Mouse (Mus musculus): ENCODE measurements at regions not wholly inside any gene's neighbourhood (a gene's known extent, or its start where the extent isn't known, plus 50 kb on each side); places are given as distances from the start of the nearest gene placed in this dataset.

DNA sequence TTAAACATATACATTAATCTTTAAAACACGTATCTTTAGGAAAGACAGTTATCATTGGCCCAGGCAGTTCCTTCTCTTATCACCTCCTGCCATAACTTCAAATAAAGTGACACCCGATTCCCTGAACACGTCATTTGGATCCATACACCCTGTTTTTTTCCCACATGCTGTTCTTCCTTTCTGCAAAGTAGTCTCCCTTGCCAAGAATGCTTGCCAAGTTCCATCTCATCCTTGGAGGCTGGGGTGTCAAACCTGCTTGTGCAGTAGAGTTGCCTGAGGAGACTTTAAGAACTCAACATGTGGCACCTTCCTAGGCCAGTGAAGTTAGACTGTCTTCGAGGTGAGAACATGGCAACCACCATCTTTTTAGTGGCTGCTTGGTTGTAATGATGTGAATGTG is 73.2 kb upstream of the Pard3b start:
- no peak overlapping the region for H3K4me3 ChIP-seq (ENCODE audit: low read depth, low read length)
- no peak for DNase-seq (ENCODE audit: low spot score)
- no peak overlapping the region for H3K27ac ChIP-seq (ENCODE audit: low read depth)
- H3K36me3 ChIP-seq (replicated peaks; ENCODE audit: control insufficient read depth, insufficient read depth, low read length): no peaks in the 10 kb centered on the region
- ATAC-seq (ENCODE audit: insufficient read depth, low read depth): no peak
- no peaks in the 10 kb centered on the region for H3K4me1 ChIP-seq (ENCODE audit: control insufficient read depth, insufficient read depth)
- no peak overlapping the region for H3K9ac ChIP-seq (replicated peaks; ENCODE audit: low read depth, low read length)
- no peak overlapping the region for H3K4me2 ChIP-seq (ENCODE audit: low read depth, low read length)
- H3K27me3 ChIP-seq (ENCODE audit: control insufficient read depth, insufficient read depth, low read length): no peaks in the 10 kb centered on the region
- no peaks in the 10 kb centered on the region for H3K9me3 ChIP-seq (replicated peaks; ENCODE audit: control insufficient read depth, low read length)
- TF ChIP-seq EP300 (IDR thresholded peaks at IDR 0.05; ENCODE audit: low read depth) (no peak), CTCF (IDR thresholded peaks at IDR 0.05; ENCODE audit: low read depth) (no peak)
- WGBS: 72% methylated on average over 4 of the region's 4 CpGs

- TF ChIP-seq CTCF (IDR thresholded peaks at IDR 0.05; ENCODE audit: low read depth) (no peak), EP300 (IDR thresholded peaks at IDR 0.05; ENCODE audit: low read depth) (no peak)
- H3K27ac ChIP-seq (ENCODE audit: low read depth): no peak overlapping the region
- H3K36me3 ChIP-seq (replicated peaks; ENCODE audit: control insufficient read depth, insufficient read depth, low read length): no peaks in the 10 kb centered on the region
- no peaks in the 10 kb centered on the region for H3K27me3 ChIP-seq (ENCODE audit: control insufficient read depth, insufficient read depth, low read length)
- ATAC-seq (ENCODE audit: insufficient read depth, low read depth) (no peak), DNase-seq (ENCODE audit: low spot score) (no peak)
- no peaks in the 10 kb centered on the region for H3K4me1 ChIP-seq (ENCODE audit: control insufficient read depth, insufficient read depth)
- H3K4me2 ChIP-seq (ENCODE audit: low read depth, low read length): no peak overlapping the region
- H3K4me3 ChIP-seq (ENCODE audit: low read depth, low read length): no peak overlapping the region
- H3K9ac ChIP-seq (replicated peaks; ENCODE audit: low read depth, low read length): no peak overlapping the region
- WGBS: 71% methylated on average over 2 of the region's 2 CpGs
- no peaks in the 10 kb centered on the region for H3K9me3 ChIP-seq (replicated peaks; ENCODE audit: control insufficient read depth, low read length)
These were observed 64.3 kb upstream of the Pard3b start for GRCm38 (mm10) chr1:61574276-61574675.

- no peaks in the 10 kb centered on the region for H3K9me3 ChIP-seq (replicated peaks; ENCODE audit: control insufficient read depth, low read length)
- no peak for ATAC-seq (ENCODE audit: insufficient read depth, low read depth)
- no peak overlapping the region for H3K4me3 ChIP-seq (ENCODE audit: low read depth, low read length)
- 80% methylated on average over 4 of the region's 4 CpGs for WGBS
- TF ChIP-seq CTCF (IDR thresholded peaks at IDR 0.05; ENCODE audit: low read depth) (no peak), EP300 (IDR thresholded peaks at IDR 0.05; ENCODE audit: low read depth) (no peak)
- DNase-seq (ENCODE audit: low spot score): no peak
- H3K36me3 ChIP-seq (replicated peaks; ENCODE audit: control insufficient read depth, insufficient read depth, low read length): no peaks in the 10 kb centered on the region
- H3K27ac ChIP-seq (ENCODE audit: low read depth): no peak overlapping the region
- no peak overlapping the region for H3K4me2 ChIP-seq (ENCODE audit: low read depth, low read length)
- H3K9ac ChIP-seq (replicated peaks; ENCODE audit: low read depth, low read length): no peak overlapping the region
- H3K4me1 ChIP-seq (ENCODE audit: control insufficient read depth, insufficient read depth): no peaks in the 10 kb centered on the region
- H3K27me3 ChIP-seq (ENCODE audit: control insufficient read depth, insufficient read depth, low read length): no peaks in the 10 kb centered on the region
These were observed 61.9 kb upstream of the Pard3b start for GRCm38 (mm10) chr1:61576758-61577157.

- H3K9me3 ChIP-seq (replicated peaks; ENCODE audit: control insufficient read depth, low read length): no peaks in the 10 kb centered on the region
- no peak for DNase-seq (ENCODE audit: low spot score)
- H3K4me2 ChIP-seq (ENCODE audit: low read depth, low read length): no peak overlapping the region
- no peak overlapping the region for H3K27ac ChIP-seq (ENCODE audit: low read depth)
- 83% methylated on average over 8 of the region's 8 CpGs for WGBS
- no peak for ATAC-seq (ENCODE audit: insufficient read depth, low read depth)
- no peak overlapping the region for H3K4me3 ChIP-seq (ENCODE audit: low read depth, low read length)
- no peaks in the 10 kb centered on the region for H3K36me3 ChIP-seq (replicated peaks; ENCODE audit: control insufficient read depth, insufficient read depth, low read length)
- H3K9ac ChIP-seq (replicated peaks; ENCODE audit: low read depth, low read length): no peak overlapping the region
- TF ChIP-seq CTCF (IDR thresholded peaks at IDR 0.05; ENCODE audit: low read depth) (no peak), EP300 (IDR thresholded peaks at IDR 0.05; ENCODE audit: low read depth) (no peak)
- 0 out of 2 replicates have a peak, but pooled peaks cover 4% of the 10 kb centered on the region for H3K4me1 ChIP-seq (ENCODE audit: control insufficient read depth, insufficient read depth)
- H3K27me3 ChIP-seq (ENCODE audit: control insufficient read depth, insufficient read depth, low read length): no peaks in the 10 kb centered on the region
These were observed 51.4 kb upstream of the Pard3b start for GRCm38 (mm10) chr1:61587251-61587650.
